Mouse (Mus musculus): Measurements from ENCODE around the gene Fitm1. TPM values are rescaled to one million over a fixed set of nuclear protein-coding genes. Genes with fewer than 3 reads are reported as not detected.

Fitm1 gene
- polyA plus RNA-seq (2016; fragmentation: Nextera tagmentation; extraction: Ambion mirVana) = not detected in 2 replicates

GRCm38 (mm10) chr14:55575302-55575701, at the start of gene Fitm1:
Fitm1 (plus strand) TSS chr14:55575617.
- 82% methylated on average over 8 of the region's 8 CpGs for WGBS

GRCm38 (mm10) chr14:55526674-55527073, 48.7 kb upstream of the Fitm1 start:
- no peaks in the 10 kb centered on the region for H3K4me1 ChIP-seq
- no peak for DNase-seq (ENCODE audit: extremely low spot score, low spot score)
- WGBS = 93% methylated on average over 2 of the region's 2 CpGs

More at GRCm38 (mm10) chr14:55575302-55575701, at the start of gene Fitm1:
- peak within 1 kb of the TSS; percentile 30; the same call in 1 of the 2 replicates for H3K27ac ChIP-seq
- H3K4me1 ChIP-seq = peaks cover 29% of the 10 kb centered on the region
- peaks cover 6% of the 10 kb centered on the region for H3K36me3 ChIP-seq (replicated peaks)
- no peak for DNase-seq (ENCODE audit: extremely low spot score, low spot score)
- H3K9me3 ChIP-seq = no peaks in the 10 kb centered on the region
- H3K4me3 ChIP-seq = no peak within 1 kb of the TSS
- H3K27me3 ChIP-seq (ENCODE audit: poor library complexity, severe bottlenecking) = peaks cover 4% of the 10 kb centered on the region; the same call in 1 of the 2 replicates

DNA sequence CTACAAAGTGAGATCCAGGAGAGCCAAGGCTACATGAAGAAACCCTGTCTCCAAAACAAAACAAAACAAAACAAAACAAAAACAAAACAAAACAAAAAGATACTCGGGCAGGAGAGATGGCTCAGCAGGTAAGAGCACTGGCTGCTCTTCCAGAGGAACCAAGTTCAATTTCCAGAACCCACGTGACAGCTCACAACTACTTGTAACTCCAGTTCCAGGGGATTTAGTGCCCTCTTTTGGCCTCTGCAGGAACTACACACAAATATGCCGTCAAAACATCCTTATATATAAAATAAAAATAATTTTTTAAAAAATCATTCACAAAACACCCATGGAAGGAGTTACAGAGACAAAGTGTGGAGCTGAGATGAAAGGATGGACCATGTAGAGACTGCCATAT, 47.5 kb upstream of the Fitm1 start:
- H3K4me3 ChIP-seq = no peak overlapping the region
- no peaks in the 10 kb centered on the region for H3K36me3 ChIP-seq (replicated peaks)
- H3K4me1 ChIP-seq = no peaks in the 10 kb centered on the region
- peaks cover 34% of the 10 kb centered on the region for H3K27me3 ChIP-seq (ENCODE audit: poor library complexity, severe bottlenecking)
- H3K27ac ChIP-seq = no peak overlapping the region
- WGBS = 21% methylated on average over 3 of the region's 3 CpGs
- H3K9me3 ChIP-seq = no peaks in the 10 kb centered on the region
- no peak for DNase-seq (ENCODE audit: extremely low spot score, low spot score)

More at GRCm38 (mm10) chr14:55526674-55527073, 48.7 kb upstream of the Fitm1 start:
- no peaks in the 10 kb centered on the region for H3K36me3 ChIP-seq (replicated peaks)
- H3K27ac ChIP-seq = no peak overlapping the region
- peaks cover 47% of the 10 kb centered on the region for H3K27me3 ChIP-seq (ENCODE audit: poor library complexity, severe bottlenecking)
- no peak overlapping the region for H3K4me3 ChIP-seq
- no peaks in the 10 kb centered on the region for H3K9me3 ChIP-seq

- Histone ChIP-seq H3K4me1 (peaks cover 20% of the 10 kb centered on the region), H3K36me3 (replicated peaks) (no peaks in the 10 kb centered on the region), H3K4me3 (no peak overlapping the region), H3K27ac (no peak overlapping the region), H3K27me3 (ENCODE audit: poor library complexity, severe bottlenecking) (peaks cover 11% of the 10 kb centered on the region), H3K9me3 (no peaks in the 10 kb centered on the region)
- DNase-seq (ENCODE audit: extremely low spot score, low spot score) = no peak
- WGBS = 58% methylated on average over 6 of the region's 6 CpGs
Measured at GRCm38 (mm10) chr14:55536116-55536745, 39.2 kb upstream of the Fitm1 start.

DNA sequence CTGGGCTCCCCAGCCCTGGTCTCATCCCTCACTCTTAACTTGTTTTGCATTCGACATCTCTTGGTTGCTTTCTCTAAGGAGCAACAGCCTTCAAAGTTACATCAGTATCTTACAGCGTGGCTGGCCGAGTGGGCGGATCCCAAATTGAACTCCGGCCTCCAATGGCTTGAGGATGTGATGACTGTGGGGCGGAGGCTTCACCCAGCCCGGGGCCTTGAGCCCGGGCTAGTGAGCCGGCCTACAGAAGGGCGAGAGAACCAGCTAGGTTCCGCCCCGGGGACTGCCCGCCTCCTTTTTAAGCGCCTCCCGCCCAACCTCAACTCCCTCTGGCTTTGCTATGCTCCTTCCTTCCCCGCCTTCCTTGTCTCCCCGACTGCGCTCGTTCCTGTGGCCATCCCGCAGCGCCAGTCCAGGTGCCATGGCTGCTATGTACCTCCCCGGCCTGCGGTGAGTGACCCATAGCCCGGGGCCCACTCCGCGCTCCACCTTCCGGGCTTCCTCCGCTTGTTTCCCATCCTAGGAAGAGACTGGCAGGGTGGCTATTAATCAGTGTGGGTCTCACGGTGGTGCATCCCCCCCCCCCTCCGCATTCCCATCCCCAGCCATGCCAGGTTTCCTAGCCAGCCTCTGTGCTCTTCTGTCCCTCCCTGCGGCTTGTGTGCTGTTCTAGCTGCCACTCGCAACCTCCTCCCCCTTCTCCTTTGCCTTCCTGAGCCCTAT, 35.2 kb upstream of the Fitm1 start, which contains the start of gene Pck2:
Gene Pck2 (plus strand): TSS at position 200 of the 720 bp plus-strand sequence.
- no peaks in the 10 kb centered on the region for H3K9me3 ChIP-seq
- WGBS = under 1% methylated on average over 31 of the region's 32 CpGs
- DNase-seq (ENCODE audit: extremely low spot score, low spot score) = peak; percentile 78

GRCm38 (mm10) chr14:55540787-55541321, 34.6 kb upstream of the Fitm1 start:
- Histone ChIP-seq H3K36me3 (replicated peaks) (peaks cover 28% of the 10 kb centered on the region), H3K9me3 (no peaks in the 10 kb centered on the region), H3K4me1 (peaks cover 25% of the 10 kb centered on the region), H3K27me3 (ENCODE audit: poor library complexity, severe bottlenecking) (peaks cover 11% of the 10 kb centered on the region), H3K4me3 (peak overlapping the region; percentile 70), H3K27ac (peak overlapping the region; percentile 86)
- WGBS = 7% methylated on average over 10 of the region's 10 CpGs
- DNase-seq (ENCODE audit: extremely low spot score, low spot score) = peak; percentile 33

More for the DNA sequence above, 35.2 kb upstream of the Fitm1 start, which contains the start of gene Pck2:
- peak within 1 kb of the TSS; percentile 70 for H3K4me3 ChIP-seq
- H3K27ac ChIP-seq = peak within 1 kb of the TSS; percentile 86
- H3K36me3 ChIP-seq (replicated peaks) = peaks cover 26% of the 10 kb centered on the region
- peaks cover 25% of the 10 kb centered on the region for H3K4me1 ChIP-seq
- peaks cover 11% of the 10 kb centered on the region for H3K27me3 ChIP-seq (ENCODE audit: poor library complexity, severe bottlenecking)

DNA sequence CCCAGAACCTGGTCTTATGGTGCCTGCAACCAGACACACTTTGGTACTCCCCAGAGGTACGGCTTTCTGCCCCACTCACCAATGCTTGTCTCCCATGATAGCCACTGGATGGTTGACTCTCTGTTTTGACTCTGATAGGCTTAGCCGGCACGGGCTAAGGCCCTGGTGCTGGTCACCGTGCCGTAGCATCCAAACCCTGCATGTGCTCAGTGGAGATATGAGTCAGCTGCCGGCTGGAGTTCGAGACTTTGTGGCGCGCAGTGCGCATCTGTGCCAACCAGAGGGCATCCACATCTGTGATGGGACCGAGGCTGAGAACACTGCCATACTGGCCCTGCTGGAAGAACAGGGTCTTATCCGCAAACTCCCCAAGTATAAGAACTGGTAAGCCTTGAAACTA, 33.1 kb upstream of the Fitm1 start:
- Histone ChIP-seq H3K4me1 (peaks cover 25% of the 10 kb centered on the region), H3K27me3 (ENCODE audit: poor library complexity, severe bottlenecking) (peaks cover 11% of the 10 kb centered on the region), H3K27ac (no peak overlapping the region), H3K4me3 (no peak overlapping the region), H3K9me3 (no peaks in the 10 kb centered on the region), H3K36me3 (replicated peaks) (peaks cover 39% of the 10 kb centered on the region)
- no peak for DNase-seq (ENCODE audit: extremely low spot score, low spot score)
- 93% methylated on average over 12 of the region's 12 CpGs for WGBS

- Histone ChIP-seq H3K27me3 (ENCODE audit: poor library complexity, severe bottlenecking) (peaks cover under 1% of the 10 kb centered on the region; the same call in 1 of the 2 replicates), H3K27ac (no peak overlapping the region), H3K9me3 (no peaks in the 10 kb centered on the region), H3K36me3 (replicated peaks) (peaks cover 60% of the 10 kb centered on the region), H3K4me3 (no peak overlapping the region), H3K4me1 (peaks cover 24% of the 10 kb centered on the region)
- no peak for DNase-seq (ENCODE audit: extremely low spot score, low spot score)
- 91% methylated on average over 9 of the region's 9 CpGs for WGBS
Measured at GRCm38 (mm10) chr14:55544334-55544733, 31.1 kb upstream of the Fitm1 start.

- Histone ChIP-seq H3K4me3 (no peak overlapping the region), H3K9me3 (no peaks in the 10 kb centered on the region), H3K27me3 (ENCODE audit: poor library complexity, severe bottlenecking) (no peaks in the 10 kb centered on the region), H3K36me3 (replicated peaks) (peaks cover 37% of the 10 kb centered on the region), H3K27ac (no peak overlapping the region), H3K4me1 (no peaks in the 10 kb centered on the region)
- DNase-seq (ENCODE audit: extremely low spot score, low spot score) = no peak
- WGBS = 89% methylated on average over 6 of the region's 6 CpGs
Measured at GRCm38 (mm10) chr14:55550191-55550590, 25.2 kb upstream of the Fitm1 start.

DNA sequence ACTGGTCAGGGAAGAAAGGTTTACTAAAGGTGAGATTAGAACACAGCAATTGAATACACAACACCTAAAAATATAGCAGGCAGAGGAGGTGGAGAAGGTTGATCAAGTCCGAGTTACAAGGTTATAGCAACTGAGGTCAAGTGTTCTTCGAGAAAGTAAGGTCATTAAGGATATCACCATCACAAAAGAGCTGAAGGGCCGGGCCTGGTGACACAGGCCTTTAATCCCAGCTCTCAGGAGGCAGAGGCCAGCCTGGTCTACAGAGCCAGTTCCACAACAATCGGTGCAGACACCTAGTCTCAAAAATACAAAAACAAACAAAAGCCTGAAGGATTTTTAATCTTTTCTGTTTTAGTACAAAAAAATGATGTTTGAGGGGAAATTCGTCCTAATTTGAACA, 24.1 kb upstream of the Fitm1 start:
- peaks cover 29% of the 10 kb centered on the region for H3K36me3 ChIP-seq (replicated peaks)
- H3K9me3 ChIP-seq = no peaks in the 10 kb centered on the region
- no peaks in the 10 kb centered on the region for H3K27me3 ChIP-seq (ENCODE audit: poor library complexity, severe bottlenecking)
- DNase-seq (ENCODE audit: extremely low spot score, low spot score) = no peak
- H3K4me3 ChIP-seq = no peak overlapping the region
- H3K4me1 ChIP-seq = no peaks in the 10 kb centered on the region
- WGBS = 77% methylated on average over 5 of the region's 5 CpGs
- H3K27ac ChIP-seq = no peak overlapping the region

DNA sequence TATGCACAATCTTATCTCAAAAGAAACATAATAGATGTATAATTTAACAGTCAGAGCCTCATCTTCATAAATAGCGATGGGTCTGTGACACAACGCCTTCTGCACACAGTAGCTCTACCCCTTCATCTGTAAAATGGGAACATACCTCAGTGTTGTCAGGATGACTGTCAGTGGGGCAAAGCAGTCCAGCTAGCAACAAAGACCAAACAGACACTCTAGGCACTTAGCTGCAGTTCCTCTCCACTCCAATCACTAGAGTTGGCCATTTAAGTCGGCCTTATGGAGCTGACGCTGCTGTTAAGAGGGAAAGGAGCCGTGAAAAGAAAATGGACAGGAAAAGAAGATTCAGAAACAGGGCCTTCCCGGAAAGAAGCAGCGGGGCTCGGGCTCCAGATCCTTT, 23.6 kb upstream of the Fitm1 start:
- 91% methylated on average over 8 of the region's 8 CpGs for WGBS
- no peaks in the 10 kb centered on the region for H3K27me3 ChIP-seq (ENCODE audit: poor library complexity, severe bottlenecking)
- H3K4me1 ChIP-seq = peaks cover 2% of the 10 kb centered on the region; the same call in 1 of the 2 replicates
- peaks cover 26% of the 10 kb centered on the region for H3K36me3 ChIP-seq (replicated peaks)
- DNase-seq (ENCODE audit: extremely low spot score, low spot score) = no peak
- no peak overlapping the region for H3K27ac ChIP-seq
- H3K4me3 ChIP-seq = no peak overlapping the region
- no peaks in the 10 kb centered on the region for H3K9me3 ChIP-seq

DNA sequence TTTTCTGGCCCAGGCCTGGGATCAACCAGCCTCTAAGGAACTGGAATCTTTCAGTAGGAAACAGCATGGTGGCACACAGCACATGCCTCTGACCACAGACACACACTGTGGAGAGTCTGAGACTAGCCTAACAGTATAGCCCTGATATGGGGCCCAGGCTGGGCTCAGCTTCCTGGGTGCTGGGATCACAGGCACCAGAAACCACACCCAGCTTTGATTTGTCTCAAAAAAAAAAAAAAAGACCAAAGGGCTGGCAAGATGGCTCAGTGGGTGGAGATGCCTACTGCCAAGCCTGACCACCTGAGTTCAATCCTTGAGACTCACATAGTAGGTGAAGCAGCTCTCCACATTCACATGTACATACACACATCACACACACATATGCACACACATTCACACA, 20.8 kb upstream of the Fitm1 start:
- peaks cover 12% of the 10 kb centered on the region for H3K4me1 ChIP-seq
- no peaks in the 10 kb centered on the region for H3K9me3 ChIP-seq
- DNase-seq (ENCODE audit: extremely low spot score, low spot score) = peak; percentile 8
- no peak overlapping the region for H3K4me3 ChIP-seq
- no peaks in the 10 kb centered on the region for H3K27me3 ChIP-seq (ENCODE audit: poor library complexity, severe bottlenecking)
- H3K36me3 ChIP-seq (replicated peaks) = no peaks in the 10 kb centered on the region
- H3K27ac ChIP-seq = no peak overlapping the region

GRCm38 (mm10) chr14:55555788-55556187, 19.6 kb upstream of the Fitm1 start:
- Histone ChIP-seq H3K4me3 (no peak overlapping the region), H3K27me3 (ENCODE audit: poor library complexity, severe bottlenecking) (no peaks in the 10 kb centered on the region), H3K4me1 (peaks cover 12% of the 10 kb centered on the region), H3K36me3 (replicated peaks) (no peaks in the 10 kb centered on the region), H3K9me3 (no peaks in the 10 kb centered on the region), H3K27ac (no peak overlapping the region)
- no peak for DNase-seq (ENCODE audit: extremely low spot score, low spot score)
- WGBS = 82% methylated on average over 3 of the region's 3 CpGs

Data from forebrain, embryonic 10.5 days (tissue).